Mouse (Mus musculus) limb, embryonic 11.5 days (tissue): ENCODE results near the gene Phrf1. TPM values are rescaled to one million over a fixed set of nuclear protein-coding genes. Genes with fewer than 3 reads are reported as not detected.

Experiments used
- ATAC-seq: fragments of 200-750 bp; cut with Nextera tagmentation; 2 replicates; pipeline ENCODE4 v1.8.0; 2017; ENCODE audit warnings: low read depth; ENCODE audit not compliant: insufficient number of reproducible peaks, low FRiP score, low TSS enrichment
- DNase-seq: peaks from one replicate; pipeline ENCODE4 v3.0.0-alpha.2; 2015; ENCODE audit warnings: low spot score
- H3K27ac ChIP-seq: fragments of 300-500 bp; sonication (generic); replicated peaks from 2 replicates; pipeline ENCODE4 v1.5.1; 2014; ENCODE audit warnings: low read depth, mild to moderate bottlenecking, low read length
- H3K27me3 ChIP-seq: fragments of 300-500 bp; sonication (generic); 2 replicates; pipeline ENCODE4 v1.6.1; 2014; ENCODE audit warnings: mild to moderate bottlenecking, low read length, mixed read lengths; ENCODE audit not compliant: control insufficient read depth, insufficient read depth
- H3K36me3 ChIP-seq: fragments of 300-500 bp; sonication (generic); 2 replicates; pipeline ENCODE4 v1.6.1; 2014; ENCODE audit warnings: mild to moderate bottlenecking, low read length, moderate library complexity, mixed read lengths; ENCODE audit not compliant: control insufficient read depth, insufficient read depth
- H3K4me1 ChIP-seq: fragments of 300-500 bp; sonication (generic); 2 replicates; pipeline ENCODE4 v1.6.1; 2014; ENCODE audit warnings: low read length, mixed read lengths; ENCODE audit not compliant: control insufficient read depth, insufficient read depth
- H3K4me2 ChIP-seq: fragments of 300-500 bp; sonication (generic); 2 replicates; pipeline ENCODE4 v1.6.1; 2014; ENCODE audit warnings: low read depth, mild to moderate bottlenecking, moderate library complexity; ENCODE audit not compliant: severe bottlenecking
- H3K4me3 ChIP-seq: fragments of 300-500 bp; sonication (generic); 2 replicates; pipeline ENCODE4 v1.5.1; 2014; ENCODE audit warnings: low read depth, low read length
- H3K9ac ChIP-seq: fragments of 300-500 bp; sonication (generic); 2 replicates; pipeline ENCODE4 v1.6.1; 2014; ENCODE audit warnings: mild to moderate bottlenecking, low read length
- H3K9me3 ChIP-seq: fragments of 300-500 bp; sonication (generic); 2 replicates; pipeline ENCODE4 v1.6.1; 2016; ENCODE audit warnings: low read length; ENCODE audit not compliant: control insufficient read depth
- WGBS: fragments of 180-500 bp; shearing (Covaris S2); extraction: QIAGEN DNeasy Blood & Tissue Kit; methylation state at CpG from one replicate; pipeline ENCODE4 v1.1.7; 2014; 5-methylcytosine and 5-hydroxymethylcytosine counted together
- polyA plus RNA-seq: library from polyadenylated mRNA; unstranded; fragments of >200 nt; fragmentation: Nextera tagmentation; extraction: Ambion mirVana; gene quantifications from 2 replicates; pipeline ENCODE4 v1.2.1, GENCODE M21; 2014

Gene Phrf1
- polyA plus RNA-seq, 1 experiment from 2014 or later: 83.4 TPM

DNA sequence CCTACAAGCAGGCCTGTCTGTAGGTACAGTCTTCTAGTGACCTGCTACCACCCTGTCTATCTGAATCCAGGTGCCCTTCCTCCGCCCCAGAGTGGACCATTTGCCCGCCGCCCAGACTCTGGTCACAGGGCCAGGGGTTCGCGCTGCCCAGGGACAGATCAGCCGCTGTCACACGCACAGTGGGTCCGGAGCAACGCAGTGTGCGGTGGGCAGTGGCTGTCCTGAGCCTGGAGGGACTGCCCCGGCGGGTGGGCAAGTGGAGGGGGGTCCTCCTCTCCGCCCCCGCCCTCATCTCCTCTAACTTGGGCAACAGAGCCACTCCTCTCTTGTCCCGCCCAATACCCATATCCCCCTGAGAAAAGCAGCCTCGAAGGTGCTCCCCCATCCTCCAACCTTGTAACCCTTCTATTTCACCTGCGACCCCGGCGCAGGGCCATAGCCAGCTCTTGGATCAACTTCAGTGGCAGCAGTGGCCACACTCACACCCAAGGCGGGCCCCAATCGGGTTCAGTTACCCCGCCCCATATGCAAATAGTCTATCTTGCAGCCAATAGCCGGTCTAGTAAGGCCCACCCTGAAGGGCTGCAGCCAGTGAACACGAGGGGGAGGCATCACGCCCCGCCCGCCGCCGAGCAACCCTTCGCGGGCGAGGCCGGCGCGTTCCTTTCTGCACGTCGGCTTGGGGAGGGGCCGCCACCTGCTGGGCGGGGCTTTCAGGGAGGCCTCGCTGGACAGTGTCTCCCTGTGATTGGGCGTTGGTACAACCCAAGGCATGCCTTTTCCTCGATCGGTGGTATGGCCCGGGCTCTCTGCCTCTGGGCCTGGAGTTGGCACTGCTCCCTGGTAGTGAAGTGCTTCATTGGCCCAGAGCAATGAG, 7.1 kb upstream of the Phrf1 start:
- H3K27me3 ChIP-seq: no peaks in the 10 kb centered on the region
- peak; percentile 97 for ATAC-seq
- DNase-seq: peak; percentile 99
- H3K9ac ChIP-seq: peak overlapping the region; percentile 56
- WGBS: 3% methylated on average over 44 of the region's 44 CpGs
- H3K4me2 ChIP-seq: peak overlapping the region; percentile 88
- no peaks in the 10 kb centered on the region for H3K9me3 ChIP-seq
- peaks cover 12% of the 10 kb centered on the region for H3K4me1 ChIP-seq
- no peaks in the 10 kb centered on the region; the same call in 1 of the 2 replicates for H3K36me3 ChIP-seq
- peak overlapping the region; percentile 48 for H3K4me3 ChIP-seq
- H3K27ac ChIP-seq: peak overlapping the region; percentile 63

- peaks cover 12% of the 10 kb centered on the region for H3K4me1 ChIP-seq
- H3K9ac ChIP-seq: peak overlapping the region; percentile 9
- ATAC-seq: no peak
- peak overlapping the region; percentile 88 for H3K4me2 ChIP-seq
- no peaks in the 10 kb centered on the region for H3K9me3 ChIP-seq
- H3K4me3 ChIP-seq: peak overlapping the region; percentile 48
- no peaks in the 10 kb centered on the region for H3K27me3 ChIP-seq
- no peak for DNase-seq
- 12% methylated on average over 8 of the region's 8 CpGs for WGBS
- no peaks in the 10 kb centered on the region; the same call in 1 of the 2 replicates for H3K36me3 ChIP-seq
- H3K27ac ChIP-seq: peak overlapping the region; percentile 63
Observed at GRCm38 (mm10) chr7:141222126-141222467, 6.5 kb upstream of the Phrf1 start.

DNA sequence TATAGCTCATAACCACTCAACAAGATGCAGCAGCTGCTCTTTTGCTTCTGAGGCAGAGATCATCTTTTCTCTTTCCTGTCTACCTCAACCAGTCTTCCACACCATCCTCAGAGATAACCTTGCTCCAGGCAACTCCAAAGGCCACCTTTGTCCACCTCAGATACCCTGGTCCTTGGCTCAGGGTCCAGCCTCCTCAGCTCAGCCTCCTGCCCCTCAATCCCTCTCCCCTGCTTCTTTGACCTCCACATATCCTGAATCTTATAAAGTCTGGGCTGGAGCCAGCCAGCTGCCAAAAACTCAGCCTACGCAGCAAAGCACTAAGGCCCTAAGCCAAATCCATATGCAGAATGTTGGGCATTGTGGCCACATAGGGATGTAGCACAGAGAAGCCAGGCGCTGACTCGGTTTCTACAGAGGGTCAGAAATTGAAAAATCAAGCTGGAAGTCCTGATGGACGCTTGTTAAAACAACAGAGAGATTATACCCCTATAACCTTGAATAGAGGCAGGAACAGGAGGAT, 5.8 kb upstream of the Phrf1 start:
- Histone ChIP-seq H3K4me1 (peaks cover 12% of the 10 kb centered on the region), H3K4me3 (no peak overlapping the region), H3K4me2 (no peak overlapping the region), H3K27ac (peak overlapping the region; percentile 63; the same call in 1 of the 2 replicates), H3K36me3 (no peaks in the 10 kb centered on the region; the same call in 1 of the 2 replicates), H3K9ac (no peak overlapping the region), H3K27me3 (no peaks in the 10 kb centered on the region), H3K9me3 (no peaks in the 10 kb centered on the region)
- WGBS: 88% methylated on average over 4 of the region's 4 CpGs
- no peak for ATAC-seq
- no peak for DNase-seq

- no peaks in the 10 kb centered on the region for H3K9me3 ChIP-seq
- DNase-seq: no peak
- 85% methylated on average over 6 of the region's 6 CpGs for WGBS
- no peak overlapping the region for H3K27ac ChIP-seq
- peaks cover 12% of the 10 kb centered on the region for H3K4me1 ChIP-seq
- no peaks in the 10 kb centered on the region for H3K27me3 ChIP-seq
- ATAC-seq: no peak
- H3K4me3 ChIP-seq: no peak overlapping the region
- no peak overlapping the region for H3K9ac ChIP-seq
- H3K36me3 ChIP-seq: peaks cover 3% of the 10 kb centered on the region; the same call in 1 of the 2 replicates
- H3K4me2 ChIP-seq: no peak overlapping the region
Observed at GRCm38 (mm10) chr7:141226535-141226934, 2.0 kb upstream of the Phrf1 start.

DNA sequence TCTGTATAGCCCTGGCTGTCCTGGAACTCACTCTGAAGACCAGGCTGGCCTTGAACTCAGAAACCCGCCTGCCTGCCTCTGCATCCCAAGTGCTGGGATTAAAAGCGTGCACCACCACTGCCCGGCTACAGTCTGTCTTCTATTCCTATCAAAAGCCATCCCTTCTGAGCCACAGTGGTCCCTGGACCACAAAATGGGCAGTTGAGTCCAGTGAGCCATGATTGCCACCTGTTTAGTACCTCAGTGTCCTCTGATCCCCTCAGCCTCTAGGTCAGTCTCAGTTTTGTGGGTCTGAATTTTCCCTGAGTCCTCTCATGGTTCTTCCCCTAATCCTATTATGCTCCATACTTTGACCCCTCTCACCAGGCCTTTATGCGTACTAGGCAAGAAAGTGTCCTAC, 788 bp upstream of the Phrf1 start:
- peak; percentile 14 for ATAC-seq
- no peak overlapping the region for H3K4me3 ChIP-seq
- H3K36me3 ChIP-seq: peaks cover 14% of the 10 kb centered on the region
- no peak overlapping the region for H3K27ac ChIP-seq
- peaks cover 7% of the 10 kb centered on the region for H3K4me1 ChIP-seq
- no peaks in the 10 kb centered on the region for H3K9me3 ChIP-seq
- WGBS: 82% methylated on average over 4 of the region's 4 CpGs
- no peak overlapping the region for H3K4me2 ChIP-seq
- no peak for DNase-seq
- no peak overlapping the region for H3K9ac ChIP-seq
- no peaks in the 10 kb centered on the region for H3K27me3 ChIP-seq

GRCm38 (mm10) chr7:141229702-141230101, 1.1 kb downstream of the Phrf1 start:
- Histone ChIP-seq H3K4me2 (peak overlapping the region; percentile 75), H3K9me3 (no peaks in the 10 kb centered on the region), H3K27ac (no peak overlapping the region), H3K36me3 (peaks cover 28% of the 10 kb centered on the region), H3K27me3 (no peaks in the 10 kb centered on the region), H3K4me3 (peak overlapping the region; percentile 92), H3K9ac (peak overlapping the region; percentile 89), H3K4me1 (peaks cover 7% of the 10 kb centered on the region)
- ATAC-seq (no peak), DNase-seq (no peak)
- WGBS: 64% methylated on average over 6 of the region's 6 CpGs

GRCm38 (mm10) chr7:141230570-141230969, 2.0 kb downstream of the Phrf1 start:
- H3K4me2 ChIP-seq: peak overlapping the region; percentile 75; the same call in 1 of the 2 replicates
- no peak overlapping the region for H3K9ac ChIP-seq
- WGBS: 93% methylated on average over 4 of the region's 4 CpGs
- no peaks in the 10 kb centered on the region for H3K27me3 ChIP-seq
- no peaks in the 10 kb centered on the region for H3K9me3 ChIP-seq
- H3K27ac ChIP-seq: no peak overlapping the region
- H3K4me3 ChIP-seq: no peak overlapping the region
- ATAC-seq (no peak), DNase-seq (no peak)
- H3K4me1 ChIP-seq: peaks cover 7% of the 10 kb centered on the region
- peaks cover 31% of the 10 kb centered on the region for H3K36me3 ChIP-seq

DNA sequence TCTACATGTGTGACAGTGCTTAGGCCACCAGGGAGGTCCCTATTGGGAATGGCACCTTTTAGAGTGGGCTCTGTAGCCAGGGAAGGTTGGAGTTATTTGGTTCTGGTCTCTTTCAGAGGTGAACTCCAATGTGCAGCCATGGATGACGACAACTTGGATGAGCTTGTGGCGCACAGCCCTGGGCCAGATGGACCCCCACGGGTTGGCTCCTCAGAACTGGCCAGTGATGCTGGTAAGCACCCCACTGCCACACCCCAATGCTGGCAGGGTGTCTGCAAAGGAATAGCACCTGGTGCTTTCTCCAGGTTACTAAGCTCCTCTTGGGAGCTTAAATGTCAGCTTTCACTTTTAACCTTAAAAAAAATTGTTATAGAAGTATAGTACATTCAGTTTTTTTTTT, 2.5 kb downstream of the Phrf1 start:
- ATAC-seq (no peak), DNase-seq (no peak)
- Histone ChIP-seq H3K27ac (no peak overlapping the region), H3K4me2 (no peak overlapping the region), H3K4me3 (no peak overlapping the region), H3K27me3 (no peaks in the 10 kb centered on the region), H3K9me3 (no peaks in the 10 kb centered on the region), H3K9ac (no peak overlapping the region), H3K36me3 (peaks cover 31% of the 10 kb centered on the region), H3K4me1 (peaks cover 7% of the 10 kb centered on the region)
- WGBS: 95% methylated on average over 3 of the region's 3 CpGs
